Mouse (Mus musculus) forebrain, embryonic 16.5 days (tissue): ENCODE results near the gene Magt1. TPM values are rescaled to one million over a fixed set of nuclear protein-coding genes. Genes with fewer than 3 reads are reported as not detected.
A peak's percentile ranks its signal among the peaks of the same experiment; 100 is the strongest.
"Not testable (repeated sequence)": the region's sequence is repeated elsewhere in the genome, so short reads cannot be mapped to it uniquely, and the experiment has no call there.

Source experiments
- ATAC-seq: fragments of 200-750 bp; cut with Nextera tagmentation; 2 replicates; pipeline ENCODE4 v1.8.0; 2017; ENCODE audit warnings: mild to moderate bottlenecking, moderate library complexity
- H3K27ac ChIP-seq: fragments of 300-500 bp; sonication (generic); 2 replicates; pipeline ENCODE4 v1.5.1; 2014; ENCODE audit warnings: low read length, control low read depth
- H3K27me3 ChIP-seq: fragments of 300-500 bp; sonication (generic); replicated peaks from 2 replicates; pipeline ENCODE4 v1.6.1; 2014; ENCODE audit warnings: low read length; ENCODE audit not compliant: control insufficient read depth, insufficient read depth
- H3K36me3 ChIP-seq: fragments of 300-500 bp; sonication (generic); 2 replicates; pipeline ENCODE4 v1.6.1; 2014; ENCODE audit not compliant: control insufficient read depth, insufficient read depth
- H3K4me1 ChIP-seq: fragments of 300-500 bp; sonication (generic); replicated peaks from 2 replicates; pipeline ENCODE4 v1.6.1; 2014; ENCODE audit warnings: low read length; ENCODE audit not compliant: control insufficient read depth, insufficient read depth
- H3K4me2 ChIP-seq: fragments of 300-500 bp; sonication (generic); 2 replicates; pipeline ENCODE4 v1.6.1; 2014; ENCODE audit warnings: mild to moderate bottlenecking, low read length, control low read depth
- H3K4me3 ChIP-seq: fragments of 300-500 bp; sonication (generic); replicated peaks from 2 replicates; pipeline ENCODE4 v1.5.1; 2014; ENCODE audit warnings: mild to moderate bottlenecking, low read length, control low read depth
- H3K9ac ChIP-seq: fragments of 300-500 bp; sonication (generic); replicated peaks from 2 replicates; pipeline ENCODE4 v1.6.1; 2014; ENCODE audit warnings: low read depth, low read length, control low read depth
- H3K9me3 ChIP-seq: fragments of 300-500 bp; sonication (generic); 2 replicates; pipeline ENCODE4 v1.6.1; 2016; ENCODE audit warnings: low read length; ENCODE audit not compliant: control insufficient read depth
- WGBS: fragments of 180-500 bp; shearing (Covaris S2); extraction: QIAGEN DNeasy Blood & Tissue Kit; methylation state at CpG from one replicate; pipeline ENCODE4 v1.1.7; 2014; 5-methylcytosine and 5-hydroxymethylcytosine counted together
- polyA plus RNA-seq: library from polyadenylated mRNA; unstranded; fragments of >200 nt; fragmentation: Nextera tagmentation; extraction: Ambion mirVana; gene quantifications from 2 replicates; pipeline ENCODE4 v1.2.1, GENCODE M21; 2015

The Magt1 gene
- polyA plus RNA-seq, 1 experiment from 2014 or later = 22.6 TPM

DNA sequence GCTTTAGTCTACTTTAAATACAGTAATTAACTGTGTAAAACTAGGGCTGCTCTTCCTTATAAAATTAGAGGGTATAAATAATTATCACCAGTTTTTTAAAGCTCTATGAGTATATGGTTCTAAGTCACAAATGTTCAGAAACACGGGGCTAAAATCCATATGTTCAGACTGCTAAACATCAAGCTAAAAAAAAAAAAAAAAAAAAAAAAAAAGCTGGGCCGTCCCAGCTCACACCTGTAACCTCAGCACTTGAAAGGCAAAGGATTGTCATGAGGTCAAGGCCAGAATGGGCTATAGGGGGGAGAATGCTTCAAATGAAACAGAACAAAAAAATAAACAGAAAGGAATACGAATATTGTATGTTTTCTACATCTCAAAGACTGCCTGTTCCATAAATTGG is 944 bp downstream of the Magt1 start:
- Histone ChIP-seq H3K4me2 (peak overlapping the region; percentile 57), H3K4me3 (peak overlapping the region; percentile 65), H3K9ac (peak overlapping the region; percentile 57; the same call in 1 of the 2 replicates), H3K27me3 (no peaks in the 10 kb centered on the region), H3K4me1 (no peaks in the 10 kb centered on the region; the same call in none of the 2 replicates), H3K36me3 (no peaks in the 10 kb centered on the region), H3K9me3 (no peaks in the 10 kb centered on the region), H3K27ac (no peak overlapping the region)
- 11% methylated on average over 3 of the region's 3 CpGs for whole genome bisulfite sequencing
- no peak for ATAC-seq

- no peak overlapping the region for H3K9ac ChIP-seq
- H3K27ac ChIP-seq = no peak overlapping the region
- no peak overlapping the region for H3K4me3 ChIP-seq
- H3K36me3 ChIP-seq = no peaks in the 10 kb centered on the region
- 76% methylated on average over 1 of the region's 1 CpGs for WGBS
- no peaks in the 10 kb centered on the region for H3K9me3 ChIP-seq
- peak; percentile 52 for ATAC-seq
- no peaks in the 10 kb centered on the region for H3K27me3 ChIP-seq
- H3K4me1 ChIP-seq = no peaks in the 10 kb centered on the region
- H3K4me2 ChIP-seq = no peak overlapping the region
These were observed 10.1 kb downstream of the Magt1 start for GRCm38 (mm10) chrX:106001605-106002004.

- WGBS = 81% methylated on average over 14 of the region's 14 CpGs
- not testable (repeated sequence) for H3K4me2 ChIP-seq, H3K27ac ChIP-seq, ATAC-seq, H3K36me3 ChIP-seq, H3K9me3 ChIP-seq, H3K4me3 ChIP-seq, H3K27me3 ChIP-seq, H3K4me1 ChIP-seq, H3K9ac ChIP-seq
These were observed 54.6 kb downstream of the Magt1 start for GRCm38 (mm10) chrX:105957091-105957490.

DNA sequence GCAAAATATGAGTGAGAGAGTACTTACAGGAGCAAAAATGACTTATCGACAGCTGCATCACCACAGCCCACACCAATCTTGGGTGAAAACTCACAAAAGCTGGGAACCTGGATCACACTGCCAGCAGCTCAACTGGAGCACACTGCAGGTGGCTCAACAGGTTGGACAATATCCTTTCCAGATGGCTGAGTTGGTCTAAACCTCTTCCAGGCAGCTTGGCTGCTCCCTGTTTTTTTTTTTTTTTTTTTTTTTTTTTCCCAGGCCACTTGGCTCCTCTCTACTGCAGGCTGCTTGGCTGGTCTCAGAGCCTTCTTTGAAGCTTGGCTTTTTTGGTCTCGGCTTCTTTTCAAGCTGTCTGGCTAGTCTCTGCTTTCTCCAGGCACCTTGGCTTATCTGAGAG is 57.7 kb downstream of the Magt1 start:
- Histone ChIP-seq H3K36me3 (no peaks in the 10 kb centered on the region), H3K27me3 (no peaks in the 10 kb centered on the region), H3K27ac (no peak overlapping the region), H3K4me3 (no peak overlapping the region), H3K4me2 (no peak overlapping the region), H3K4me1 (no peaks in the 10 kb centered on the region), H3K9ac (no peak overlapping the region), H3K9me3 (no peaks in the 10 kb centered on the region)
- 89% methylated on average over 2 of the region's 2 CpGs for WGBS
- ATAC-seq = no peak

GRCm38 (mm10) chrX:105946357-105946756 is 65.3 kb downstream of the Magt1 start:
- Histone ChIP-seq H3K4me3 (no peak overlapping the region), H3K4me2 (no peak overlapping the region), H3K4me1 (no peaks in the 10 kb centered on the region), H3K27ac (no peak overlapping the region), H3K9ac (no peak overlapping the region), H3K36me3 (no peaks in the 10 kb centered on the region), H3K27me3 (no peaks in the 10 kb centered on the region), H3K9me3 (no peaks in the 10 kb centered on the region)
- no peak for ATAC-seq
- 57% methylated on average over 1 of the region's 1 CpGs for WGBS

GRCm38 (mm10) chrX:105939245-105939644 is 72.5 kb downstream of the Magt1 start:
- no peaks in the 10 kb centered on the region for H3K4me1 ChIP-seq
- no peak overlapping the region for H3K9ac ChIP-seq
- H3K27ac ChIP-seq = no peak overlapping the region
- H3K4me2 ChIP-seq = no peak overlapping the region
- H3K36me3 ChIP-seq = no peaks in the 10 kb centered on the region
- no peaks in the 10 kb centered on the region for H3K27me3 ChIP-seq
- no peaks in the 10 kb centered on the region for H3K9me3 ChIP-seq
- H3K4me3 ChIP-seq = no peak overlapping the region
- WGBS = 81% methylated on average over 7 of the region's 7 CpGs
- ATAC-seq = no peak

DNA sequence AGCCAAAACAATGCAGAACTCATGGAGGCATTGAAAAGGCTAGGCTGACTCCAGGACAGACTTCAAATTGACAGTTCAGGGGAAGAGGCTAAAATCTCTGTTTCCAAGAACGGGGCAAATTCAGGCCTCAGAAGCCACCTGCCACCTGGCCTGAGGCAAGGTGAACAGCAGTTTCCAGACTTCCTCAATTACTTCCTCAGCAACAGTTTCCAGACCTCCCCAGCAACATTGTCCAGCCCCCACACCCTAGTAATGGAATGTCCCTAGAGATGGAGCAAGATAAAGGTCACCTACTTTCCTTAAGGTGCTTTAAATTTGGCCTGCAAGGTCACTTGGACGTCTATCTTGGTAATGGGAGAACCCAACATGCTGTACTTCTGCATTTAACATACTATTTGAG is 74.0 kb downstream of the Magt1 start:
- H3K4me3 ChIP-seq = no peak overlapping the region
- 64% methylated on average over 2 of the region's 2 CpGs for WGBS
- no peaks in the 10 kb centered on the region for H3K27me3 ChIP-seq
- H3K4me2 ChIP-seq = no peak overlapping the region
- no peak overlapping the region for H3K9ac ChIP-seq
- no peak for ATAC-seq
- H3K9me3 ChIP-seq = no peaks in the 10 kb centered on the region
- no peak overlapping the region for H3K27ac ChIP-seq
- H3K36me3 ChIP-seq = no peaks in the 10 kb centered on the region
- H3K4me1 ChIP-seq = no peaks in the 10 kb centered on the region

GRCm38 (mm10) chrX:105934341-105934740 is 77.4 kb downstream of the Magt1 start:
- no peak overlapping the region for H3K27ac ChIP-seq
- ATAC-seq = no peak

GRCm38 (mm10) chrX:105929478-105930038 is 82.1 kb downstream of the Magt1 start:
- H3K4me2 ChIP-seq = peak overlapping the region; percentile 49
- no peaks in the 10 kb centered on the region for H3K27me3 ChIP-seq
- H3K9me3 ChIP-seq = no peaks in the 10 kb centered on the region
- H3K4me1 ChIP-seq = peaks cover 14% of the 10 kb centered on the region
- WGBS = 33% methylated on average over 8 of the region's 8 CpGs
- H3K36me3 ChIP-seq = no peaks in the 10 kb centered on the region
- H3K27ac ChIP-seq = peak overlapping the region; percentile 95
- H3K9ac ChIP-seq = peak overlapping the region; percentile 93
- peak overlapping the region; percentile 69 for H3K4me3 ChIP-seq
- peak; percentile 36 for ATAC-seq

More at GRCm38 (mm10) chrX:105934341-105934740, 77.4 kb downstream of the Magt1 start:
- H3K9ac ChIP-seq = no peak overlapping the region
- WGBS = 54% methylated on average over 5 of the region's 5 CpGs
- no peaks in the 10 kb centered on the region for H3K27me3 ChIP-seq
- H3K4me3 ChIP-seq = no peak overlapping the region
- no peak overlapping the region for H3K4me2 ChIP-seq
- H3K36me3 ChIP-seq = no peaks in the 10 kb centered on the region
- no peaks in the 10 kb centered on the region for H3K4me1 ChIP-seq
- no peaks in the 10 kb centered on the region for H3K9me3 ChIP-seq
